Mouse (Mus musculus) spleen, postnatal 10 days (tissue): Measurements from ENCODE around the gene Scimp.
"Not testable (repeated sequence)": the region's sequence is repeated elsewhere in the genome, so short reads cannot be mapped to it uniquely, and the experiment has no call there.

ENCODE experiments used
- DNase-seq, 2 experiments: peaks; one replicate each; pipeline ENCODE4 v3.0.0; 2021 to 2022; ENCODE audit warnings: low spot score in 2 of 2

Scimp gene

GRCm38 (mm10) chr11:70770804-70771203, 41.6 kb downstream of the Scimp start:
- DNase-seq = no peak

- no peak for DNase-seq
These were observed 46.5 kb downstream of the Scimp start for GRCm38 (mm10) chr11:70765776-70766445.

GRCm38 (mm10) chr11:70763936-70764808, 48.2 kb downstream of the Scimp start, which contains the start of gene Zfp3:
TSS of gene Zfp3 (plus strand) at chr11:70764209.
- peak; percentile 69 to 81 for DNase-seq

- DNase-seq = no peak
These were observed 48.8 kb downstream of the Scimp start for GRCm38 (mm10) chr11:70763582-70763935.

GRCm38 (mm10) chr11:70762641-70763040, 49.7 kb downstream of the Scimp start:
- no peak for DNase-seq

- DNase-seq = not testable (repeated sequence)
These were observed 51.9 kb downstream of the Scimp start for GRCm38 (mm10) chr11:70760446-70760845.

- peak; percentile 74 to 90 for DNase-seq
These were observed 56.7 kb downstream of the Scimp start for GRCm38 (mm10) chr11:70755645-70756044.

- no peak for DNase-seq
These were observed 57.4 kb downstream of the Scimp start for GRCm38 (mm10) chr11:70754958-70755357.

- DNase-seq = no peak
These were observed 57.9 kb downstream of the Scimp start for GRCm38 (mm10) chr11:70754476-70754875.

GRCm38 (mm10) chr11:70753146-70753545, 59.2 kb downstream of the Scimp start:
- no peak for DNase-seq

- no peak for DNase-seq
These were observed 59.9 kb downstream of the Scimp start for GRCm38 (mm10) chr11:70752337-70753017.

- DNase-seq = no peak
These were observed 64.4 kb downstream of the Scimp start for GRCm38 (mm10) chr11:70747876-70748545.

GRCm38 (mm10) chr11:70745636-70746035, 66.8 kb downstream of the Scimp start:
- no peak for DNase-seq

- no peak for DNase-seq
These were observed 69.6 kb downstream of the Scimp start for GRCm38 (mm10) chr11:70742581-70743459.

- DNase-seq = no peak
These were observed 70.3 kb downstream of the Scimp start for GRCm38 (mm10) chr11:70742117-70742516.

- no peak for DNase-seq
These were observed 70.8 kb downstream of the Scimp start for GRCm38 (mm10) chr11:70741603-70742002.
